Mouse (Mus musculus) liver, embryonic 14.5 days (tissue): ENCODE results near the gene Lrig1. TPM values are rescaled to one million over a fixed set of nuclear protein-coding genes. Genes with fewer than 3 reads are reported as not detected.

Experiments
- ATAC-seq: fragments of 200-750 bp; cut with Nextera tagmentation; 2 replicates; pipeline ENCODE4 v1.8.0; 2017; ENCODE audit warnings: moderate number of reproducible peaks, mild to moderate bottlenecking, moderate library complexity; ENCODE audit not compliant: insufficient read depth
- DNase-seq, 3 experiments: peaks; one replicate each; pipeline ENCODE4 v3.0.0-alpha.2; 2012 to 2013; ENCODE audit warnings: low read depth in 3 of 3, low spot score in 3 of 3
- H3K27ac ChIP-seq: fragments of 300-500 bp; sonication (generic); 2 replicates; pipeline ENCODE4 v1.5.1; 2014; ENCODE audit warnings: moderate library complexity, mild to moderate bottlenecking, control low read depth, inconsistent platforms
- H3K27me3 ChIP-seq: fragments of 300-500 bp; sonication (generic); 2 replicates; pipeline ENCODE4 v1.6.1; 2014; ENCODE audit warnings: mild to moderate bottlenecking, low read length, moderate library complexity; ENCODE audit not compliant: control insufficient read depth, insufficient read depth
- H3K36me3 ChIP-seq: fragments of 300-500 bp; sonication (generic); replicated peaks from 2 replicates; pipeline ENCODE4 v1.6.1; 2014; ENCODE audit warnings: low read depth; ENCODE audit not compliant: control insufficient read depth, insufficient read depth
- H3K4me1 ChIP-seq, 2 experiments: fragments of 200-500 bp in 1 of 2; fragments of 300-500 bp in 1 of 2; sonication (generic) in 1 of 2; replicated peaks; 2 replicates each; pipeline ENCODE4 v1.6.1; 2012 to 2014; ENCODE audit warnings: antibody characterized with exemption in 1 of 2, inconsistent platforms in 1 of 2, low read length in 1 of 2; ENCODE audit not compliant: control insufficient read depth in 2 of 2, insufficient read depth in 2 of 2
- H3K4me2 ChIP-seq: fragments of 300-500 bp; sonication (generic); 2 replicates; pipeline ENCODE4 v1.6.1; 2014; ENCODE audit warnings: low read depth, mild to moderate bottlenecking, control low read depth, moderate library complexity
- H3K4me3 ChIP-seq, 2 experiments: fragments of 200-500 bp in 1 of 2; fragments of 300-500 bp in 1 of 2; sonication (generic) in 1 of 2; 2 replicates each; pipeline ENCODE4 v1.5.1; 2012 to 2014; ENCODE audit warnings: low read depth in 2 of 2, low read length in 2 of 2, mild to moderate bottlenecking in 2 of 2, control low read depth in 1 of 2, inconsistent platforms in 1 of 2, moderate library complexity in 1 of 2; ENCODE audit not compliant: insufficient read depth in 1 of 2
- H3K9ac ChIP-seq: fragments of 300-500 bp; sonication (generic); replicated peaks from 2 replicates; pipeline ENCODE4 v1.6.1; 2014; ENCODE audit warnings: mild to moderate bottlenecking, control low read depth, moderate library complexity
- H3K9me3 ChIP-seq: fragments of 300-500 bp; sonication (generic); 2 replicates; pipeline ENCODE4 v1.6.1; 2016; ENCODE audit warnings: low read length, mixed read lengths; ENCODE audit not compliant: control insufficient read depth
- CTCF ChIP-seq: IDR thresholded peaks from 2 replicates; pipeline ENCODE4 v1.5.1; 2016; ENCODE audit warnings: antibody characterized with exemption, low read depth, control low read depth
- EP300 ChIP-seq: IDR thresholded peaks from 2 replicates; pipeline ENCODE4 v1.6.1; 2016; ENCODE audit warnings: antibody characterized with exemption, low read depth
- WGBS: fragments of 180-500 bp; shearing (Covaris S2); extraction: QIAGEN DNeasy Blood & Tissue Kit; methylation state at CpG from one replicate; pipeline ENCODE4 v1.1.7; 2014; ENCODE audit not compliant: insufficient replicate concordance; 5-methylcytosine and 5-hydroxymethylcytosine counted together
- polyA plus RNA-seq, 2 experiments: library from polyadenylated mRNA; depleted of rRNA in 1 of 2; stranded (reverse) in 1 of 2; unstranded in 1 of 2; fragments of >200 nt; fragmentation: Nextera tagmentation in 1 of 2; extraction: Ambion mirVana in 1 of 2; gene quantifications; 2 replicates each; pipeline versions ENCODE4 v1.2.1 to v1.2.3; 2012 to 2014

Lrig1 gene
- polyA plus RNA-seq, 2 experiments: 2.7 to 2.8 TPM

DNA sequence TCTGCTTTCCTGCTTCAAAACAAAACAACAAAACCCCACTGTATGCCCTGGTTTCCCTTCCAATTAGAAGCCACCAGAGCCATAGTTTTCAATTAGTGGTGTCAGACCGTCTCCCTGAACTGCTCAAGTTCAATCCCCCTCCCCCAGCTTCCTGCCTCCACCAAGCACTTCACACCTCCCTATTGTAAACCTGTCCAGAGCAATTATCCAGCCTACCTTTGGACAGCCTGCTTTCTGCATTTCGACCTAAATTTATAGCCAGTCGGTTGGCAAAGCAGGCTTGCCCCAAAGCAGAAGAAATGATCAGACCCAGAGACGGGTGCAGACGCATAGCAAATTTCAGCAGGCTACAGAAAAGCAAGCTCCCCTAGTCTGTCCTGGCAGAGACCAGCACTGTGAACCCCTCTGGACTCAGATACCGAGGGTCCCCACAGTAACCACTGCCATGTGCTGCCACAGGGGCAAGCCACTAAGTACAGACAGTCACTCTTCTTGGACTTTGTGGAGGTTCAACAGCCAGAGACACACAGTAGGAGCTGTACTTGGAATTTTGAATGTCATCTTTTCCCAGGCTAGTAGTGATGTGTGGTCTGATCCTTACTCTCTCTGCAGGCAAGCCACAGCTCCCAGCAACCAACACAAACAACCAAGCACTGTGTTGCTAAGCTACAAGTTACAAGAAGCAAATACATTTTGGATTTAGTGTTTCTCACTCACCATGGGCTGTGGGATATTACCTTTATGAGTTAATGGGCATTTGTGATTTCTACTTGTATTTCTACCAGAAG, 21.4 kb downstream of the Lrig1 start:
- no peak for TF ChIP-seq CTCF
- TF ChIP-seq EP300: no peak
- no peak for DNase-seq
- 33% methylated on average over 6 of the region's 6 CpGs for WGBS
- H3K9ac ChIP-seq: no peak overlapping the region
- peaks cover 0 to 34% of the 10 kb centered on the region in 2 experiments; a peak in 3 of 4 replicates for H3K4me1 ChIP-seq
- no peak for ATAC-seq
- no peaks in the 10 kb centered on the region for H3K36me3 ChIP-seq
- no peak overlapping the region for H3K4me2 ChIP-seq
- H3K27ac ChIP-seq: no peak overlapping the region
- H3K9me3 ChIP-seq: no peaks in the 10 kb centered on the region
- H3K27me3 ChIP-seq: no peaks in the 10 kb centered on the region; the same call in 1 of the 2 replicates
- no peak overlapping the region for H3K4me3 ChIP-seq

DNA sequence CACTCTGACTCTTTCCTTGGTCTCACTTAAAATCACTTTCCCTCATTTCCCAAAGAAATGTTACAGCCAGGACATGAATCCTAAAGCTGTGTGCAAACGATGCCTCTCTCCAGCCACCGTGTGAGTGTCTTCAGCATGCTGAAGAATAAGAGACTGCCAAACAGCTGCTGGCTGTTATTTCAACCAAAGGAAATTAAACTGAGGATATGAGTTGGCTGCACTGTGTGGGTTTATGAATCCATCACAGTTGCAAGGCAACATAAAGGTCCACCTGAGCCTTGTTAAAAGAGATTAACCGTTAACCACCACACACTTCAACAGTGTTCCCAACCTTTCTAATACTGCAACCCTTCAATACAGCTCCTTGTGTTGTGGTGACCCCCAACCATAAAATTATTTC, 22.5 kb downstream of the Lrig1 start:
- 57% methylated on average over 3 of the region's 3 CpGs for WGBS
- no peak overlapping the region for H3K9ac ChIP-seq
- H3K27ac ChIP-seq: no peak overlapping the region
- TF ChIP-seq EP300 (no peak), CTCF (no peak)
- no peak overlapping the region for H3K4me2 ChIP-seq
- H3K4me1 ChIP-seq: peaks cover 0 to 27% of the 10 kb centered on the region in 2 experiments; a peak in 3 of 4 replicates
- no peak for ATAC-seq
- H3K4me3 ChIP-seq: no peak overlapping the region
- H3K36me3 ChIP-seq: no peaks in the 10 kb centered on the region
- H3K9me3 ChIP-seq: no peaks in the 10 kb centered on the region
- no peaks in the 10 kb centered on the region; the same call in 1 of the 2 replicates for H3K27me3 ChIP-seq
- DNase-seq: no peak

DNA sequence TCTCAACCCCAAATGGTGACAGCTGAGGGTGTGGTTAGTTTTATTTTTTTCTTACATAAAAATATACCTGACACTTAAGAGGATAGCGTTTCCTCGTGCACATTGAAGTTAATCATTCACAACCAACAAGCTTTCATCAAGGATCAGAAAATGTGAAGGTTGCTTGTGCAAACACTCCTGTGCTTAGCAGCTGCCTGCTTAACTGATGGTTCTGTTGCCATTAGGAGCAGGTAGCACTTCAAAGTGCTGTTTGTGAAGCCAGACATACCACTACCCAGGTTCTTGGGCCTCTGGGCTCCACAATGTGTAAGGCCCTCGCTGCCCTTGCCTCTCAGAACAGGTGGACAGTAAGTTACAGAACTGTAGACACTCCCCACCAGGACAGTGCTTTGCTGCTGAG, 23.1 kb downstream of the Lrig1 start:
- no peak overlapping the region for H3K27ac ChIP-seq

DNA sequence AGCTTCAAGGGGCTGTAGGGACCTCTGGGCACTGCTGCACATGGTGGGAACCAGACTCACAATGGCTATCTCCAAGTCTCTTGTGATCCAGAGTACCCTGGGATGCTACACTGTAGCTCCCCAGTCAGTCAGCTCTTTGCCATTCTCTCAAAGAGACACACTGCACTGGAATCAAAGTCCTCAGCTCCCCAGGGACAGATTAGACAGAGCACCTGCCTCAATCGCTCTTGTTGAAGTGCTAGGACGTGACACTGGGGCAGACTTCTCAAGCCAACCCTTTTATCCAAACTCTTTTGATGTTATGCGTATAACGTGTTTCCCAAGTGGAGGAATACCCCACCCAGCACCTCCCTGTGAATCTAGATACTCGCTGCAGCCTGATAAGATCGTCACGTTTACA, 23.7 kb downstream of the Lrig1 start:
- WGBS: 23% methylated on average over 7 of the region's 7 CpGs
- Histone ChIP-seq H3K4me1 (peaks cover 0 to 19% of the 10 kb centered on the region in 2 experiments; a peak in 3 of 4 replicates), H3K9me3 (no peaks in the 10 kb centered on the region), H3K27me3 (no peaks in the 10 kb centered on the region; the same call in 1 of the 2 replicates), H3K9ac (no peak overlapping the region), H3K36me3 (no peaks in the 10 kb centered on the region), H3K4me3 (no peak overlapping the region), H3K4me2 (no peak overlapping the region), H3K27ac (no peak overlapping the region)
- ATAC-seq: no peak
- no peak for TF ChIP-seq CTCF
- no peak for DNase-seq

More for the DNA sequence above, 23.1 kb downstream of the Lrig1 start:
- Histone ChIP-seq H3K27me3 (no peaks in the 10 kb centered on the region; the same call in 1 of the 2 replicates), H3K36me3 (no peaks in the 10 kb centered on the region), H3K4me2 (no peak overlapping the region), H3K4me3 (no peak overlapping the region), H3K9ac (no peak overlapping the region), H3K4me1 (peaks cover 0 to 24% of the 10 kb centered on the region in 2 experiments; a peak in 3 of 4 replicates), H3K9me3 (no peaks in the 10 kb centered on the region)
- DNase-seq (no peak), ATAC-seq (no peak)
- 42% methylated on average over 3 of the region's 3 CpGs for WGBS
- TF ChIP-seq CTCF: no peak
- TF ChIP-seq EP300: no peak

DNA sequence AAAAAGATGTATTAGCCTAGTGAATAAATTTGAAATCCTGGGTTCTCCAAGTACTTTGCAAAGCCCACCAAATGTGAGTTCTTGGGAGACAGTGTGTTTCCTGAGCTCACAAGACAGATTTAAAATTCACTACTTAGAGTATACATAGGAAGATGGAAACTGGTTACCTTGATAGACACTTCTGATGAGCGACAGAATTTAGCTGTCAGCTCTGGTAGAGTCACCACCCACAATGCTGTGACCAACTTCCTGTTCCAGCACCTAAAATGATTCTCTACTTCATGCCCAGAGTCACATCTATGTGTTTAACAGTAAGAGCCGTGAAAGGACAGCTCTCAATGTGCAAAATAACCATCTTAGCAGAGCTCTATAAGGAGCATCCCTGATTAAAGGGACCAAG, 27.5 kb downstream of the Lrig1 start:
- no peaks in the 10 kb centered on the region for H3K9me3 ChIP-seq
- no peak overlapping the region for H3K9ac ChIP-seq
- WGBS: 40% methylated on average over 2 of the region's 2 CpGs
- no peak for TF ChIP-seq CTCF
- H3K4me2 ChIP-seq: no peak overlapping the region
- H3K36me3 ChIP-seq: no peaks in the 10 kb centered on the region
- H3K27me3 ChIP-seq: no peaks in the 10 kb centered on the region; the same call in 1 of the 2 replicates
- no peak overlapping the region for H3K4me3 ChIP-seq
- H3K4me1 ChIP-seq: peaks cover 0 to 14% of the 10 kb centered on the region in 2 experiments; a peak in 2 of 4 replicates
- DNase-seq: no peak
- no peak for ATAC-seq
- no peak overlapping the region for H3K27ac ChIP-seq
